Mouse (Mus musculus) myocyte (in vitro differentiated cells): ENCODE measurements around the gene Atp5j2. TPM values are rescaled to one million over a fixed set of nuclear protein-coding genes. Genes with fewer than 3 reads are reported as not detected.

Source experiments
- H3K27me3 ChIP-seq: one replicate; pipeline ENCODE4 v1.6.1; 2011; ENCODE audit not compliant: control insufficient read depth, insufficient read depth, insufficient read length
- H3K36me3 ChIP-seq: one replicate; pipeline ENCODE4 v1.6.1; 2011; ENCODE audit not compliant: control insufficient read depth, insufficient read depth
- H3K4me2 ChIP-seq: one replicate; pipeline ENCODE4 v1.6.1; 2011; ENCODE audit warnings: low read depth, control low read depth
- H3K4me3 ChIP-seq: one replicate; pipeline ENCODE4 v1.5.1; 2011; ENCODE audit warnings: mild to moderate bottlenecking, control low read depth, moderate library complexity
- H3K79me2 ChIP-seq: one replicate; pipeline ENCODE4 v1.6.1; 2011; ENCODE audit not compliant: control insufficient read depth, insufficient read depth
- H3ac ChIP-seq: one replicate; pipeline ENCODE4 v1.6.1; 2011; ENCODE audit not compliant: control insufficient read depth, insufficient read length
- CEBPB ChIP-seq: IDR thresholded peaks from 2 replicates; pipeline ENCODE4 v1.6.1; 2011; ENCODE audit warnings: mild to moderate bottlenecking, moderate library complexity; ENCODE audit not compliant: poor library complexity, insufficient read depth, severe bottlenecking
- E2F4 ChIP-seq: IDR thresholded peaks from one replicate; pipeline ENCODE4 v1.6.1; 2011; ENCODE audit warnings: mild to moderate bottlenecking, control low read depth, moderate library complexity; ENCODE audit not compliant: insufficient read depth
- MAX ChIP-seq: IDR thresholded peaks from one replicate; pipeline ENCODE4 v1.6.1; 2011; ENCODE audit warnings: low read depth, mild to moderate bottlenecking, control low read depth
- MYOD1 ChIP-seq, 3 experiments: IDR thresholded peaks; one replicate each; pipeline ENCODE4 v1.6.1; 2011; ENCODE audit warnings: control low read depth in 2 of 3, low read depth in 2 of 3, mild to moderate bottlenecking in 2 of 3, moderate library complexity in 1 of 3; ENCODE audit not compliant: insufficient read length in 2 of 3, control insufficient read depth in 1 of 3
- MYOG ChIP-seq, 3 experiments: IDR thresholded peaks; one replicate each; pipeline ENCODE4 v1.6.1; 2011; ENCODE audit warnings: control low read depth in 2 of 3, low read depth in 2 of 3, mild to moderate bottlenecking in 2 of 3; ENCODE audit not compliant: insufficient read length in 2 of 3, control insufficient read depth in 1 of 3, insufficient read depth in 1 of 3
- POLR2A ChIP-seq: IDR thresholded peaks from one replicate; pipeline ENCODE4 v1.6.1; 2011; ENCODE audit warnings: low read depth, mild to moderate bottlenecking, control low read depth, moderate library complexity; ENCODE audit not compliant: insufficient read length
- POLR2AphosphoS2 ChIP-seq: IDR thresholded peaks from one replicate; pipeline ENCODE4 v1.6.1; 2011; ENCODE audit warnings: low read depth, control low read depth; ENCODE audit not compliant: insufficient read length
- REST ChIP-seq: IDR thresholded peaks from one replicate; pipeline ENCODE4 v1.6.1; 2011; ENCODE audit warnings: mild to moderate bottlenecking, control low read depth, moderate library complexity; ENCODE audit not compliant: insufficient read depth, insufficient read length
- SRF ChIP-seq: IDR thresholded peaks from one replicate; pipeline ENCODE4 v1.6.1; 2011; ENCODE audit warnings: low read depth; ENCODE audit not compliant: control insufficient read depth, insufficient read length
- TCF12 ChIP-seq: IDR thresholded peaks from one replicate; pipeline ENCODE4 v1.6.1; 2011; ENCODE audit warnings: mild to moderate bottlenecking, control low read depth; ENCODE audit not compliant: poor library complexity, insufficient read depth, severe bottlenecking
- TCF3 ChIP-seq: IDR thresholded peaks from one replicate; pipeline ENCODE4 v1.6.1; 2011; ENCODE audit warnings: low read depth, control low read depth; ENCODE audit not compliant: insufficient read length
- USF1 ChIP-seq: IDR thresholded peaks from one replicate; pipeline ENCODE4 v1.6.1; 2011; ENCODE audit warnings: low read depth, mild to moderate bottlenecking, control low read depth, moderate library complexity
- polyA plus RNA-seq: library from polyadenylated mRNA; unstranded; fragments of >200 nt; fragmentation: generic; extraction: Trizol; gene quantifications from one replicate; pipeline ENCODE4 v1.2.1, GENCODE M21; 2012; ENCODE audit warnings: missing spikeins

Gene Atp5j2
- polyA plus RNA-seq, 1 experiment: 683 TPM

- Histone ChIP-seq H3K27me3 (no peaks in the 10 kb centered on the region), H3K79me2 (no peaks in the 10 kb centered on the region), H3K4me2 (no peak overlapping the region), H3K36me3 (no peaks in the 10 kb centered on the region), H3ac (no peak overlapping the region), H3K4me3 (no peak overlapping the region)
- no peak for TF ChIP-seq MAX
- TF ChIP-seq TCF12: no peak
- TF ChIP-seq SRF: no peak
- TF ChIP-seq CEBPB: no peak
- TF ChIP-seq POLR2AphosphoS2: no peak
- no peak for TF ChIP-seq MYOG (IDR thresholded peaks at IDR 0.05; ENCODE audit: control insufficient read depth in 1 of 3, insufficient read depth in 1 of 3, insufficient read length in 2 of 3, low read depth in 2 of 3)
- TF ChIP-seq TCF3: no peak
- TF ChIP-seq USF1: no peak
- no peak for TF ChIP-seq E2F4
- no peak for TF ChIP-seq MYOD1 (IDR thresholded peaks at IDR 0.05; ENCODE audit: control insufficient read depth in 1 of 3, insufficient read length in 2 of 3, low read depth in 2 of 3)
- no peak for TF ChIP-seq REST
- TF ChIP-seq POLR2A: no peak
Observed at GRCm38 (mm10) chr5:145226453-145226852, 34.6 kb upstream of the Atp5j2 start.

- Histone ChIP-seq H3K36me3 (no peaks in the 10 kb centered on the region), H3K79me2 (no peaks in the 10 kb centered on the region), H3ac (no peak overlapping the region), H3K4me2 (no peak overlapping the region), H3K4me3 (no peak overlapping the region), H3K27me3 (no peaks in the 10 kb centered on the region)
- TF ChIP-seq POLR2A (no peak), REST (no peak), USF1 (no peak), SRF (no peak), MAX (no peak), POLR2AphosphoS2 (no peak), TCF12 (no peak), TCF3 (no peak)
Observed at GRCm38 (mm10) chr5:145223395-145223794, 31.5 kb upstream of the Atp5j2 start.

GRCm38 (mm10) chr5:145222840-145223239 lies 31.0 kb upstream of the Atp5j2 start:
- Histone ChIP-seq H3K4me2 (no peak overlapping the region), H3K79me2 (no peaks in the 10 kb centered on the region), H3K36me3 (no peaks in the 10 kb centered on the region), H3K27me3 (no peaks in the 10 kb centered on the region), H3ac (no peak overlapping the region), H3K4me3 (no peak overlapping the region)
- TF ChIP-seq E2F4: no peak
- no peak for TF ChIP-seq MYOD1 (IDR thresholded peaks at IDR 0.05; ENCODE audit: control insufficient read depth in 1 of 3, insufficient read length in 2 of 3, low read depth in 2 of 3)
- no peak for TF ChIP-seq SRF
- no peak for TF ChIP-seq REST
- no peak for TF ChIP-seq MAX
- TF ChIP-seq TCF3: no peak
- TF ChIP-seq TCF12: no peak
- TF ChIP-seq POLR2AphosphoS2: no peak
- TF ChIP-seq MYOG (IDR thresholded peaks at IDR 0.05; ENCODE audit: control insufficient read depth in 1 of 3, insufficient read depth in 1 of 3, insufficient read length in 2 of 3, low read depth in 2 of 3): no peak
- TF ChIP-seq USF1: no peak

GRCm38 (mm10) chr5:145219981-145220380 lies 28.1 kb upstream of the Atp5j2 start:
- Histone ChIP-seq H3ac (no peak overlapping the region), H3K36me3 (no peaks in the 10 kb centered on the region), H3K4me2 (no peak overlapping the region), H3K4me3 (no peak overlapping the region), H3K79me2 (no peaks in the 10 kb centered on the region), H3K27me3 (no peaks in the 10 kb centered on the region)
- TF ChIP-seq E2F4 (no peak), REST (no peak)

- Histone ChIP-seq H3ac (no peak overlapping the region), H3K79me2 (no peaks in the 10 kb centered on the region), H3K36me3 (peaks cover 3% of the 10 kb centered on the region), H3K4me3 (no peak overlapping the region), H3K4me2 (no peak overlapping the region), H3K27me3 (no peaks in the 10 kb centered on the region)
- no peak for TF ChIP-seq MYOD1 (IDR thresholded peaks at IDR 0.05; ENCODE audit: control insufficient read depth in 1 of 3, insufficient read length in 2 of 3, low read depth in 2 of 3)
Observed at GRCm38 (mm10) chr5:145218671-145219070, 26.8 kb upstream of the Atp5j2 start.

- no peaks in the 10 kb centered on the region for H3K27me3 ChIP-seq
- no peak overlapping the region for H3ac ChIP-seq
- peaks cover 3% of the 10 kb centered on the region for H3K36me3 ChIP-seq
- no peaks in the 10 kb centered on the region for H3K79me2 ChIP-seq
- H3K4me3 ChIP-seq: no peak overlapping the region
- no peak overlapping the region for H3K4me2 ChIP-seq
- TF ChIP-seq MYOG (IDR thresholded peaks at IDR 0.05; ENCODE audit: control insufficient read depth in 1 of 3, insufficient read depth in 1 of 3, insufficient read length in 2 of 3, low read depth in 2 of 3) (no peak), TCF3 (no peak), TCF12 (no peak), REST (no peak), POLR2A (no peak), E2F4 (no peak), USF1 (no peak)
Observed at GRCm38 (mm10) chr5:145218206-145218605, 26.3 kb upstream of the Atp5j2 start.
